Mouse (Mus musculus): ENCODE results near the gene Ewsr1. TPM values are rescaled to one million over a fixed set of nuclear protein-coding genes. Genes with fewer than 3 reads are reported as not detected.

The Ewsr1 gene
- polyA plus RNA-seq, 1 experiment from 2014 or later = 419 TPM

Small RNA genes lying within 50 kb of the gene (microRNA-seq; reads per million reads assigned to microRNA genes)
- not detected for gene Gm47296

Other genes starting within 250 kb of the Ewsr1 start
- 46.9 and 51.0 TPM in 2 replicates for gene Nf2, start 249.7 kb downstream of the Ewsr1 start, polyA plus RNA-seq (2014; fragmentation: Nextera tagmentation; extraction: Ambion mirVana)
- 75.4 and 79.1 TPM in 2 replicates for gene Nipsnap1, start 225.3 kb downstream of the Ewsr1 start, polyA plus RNA-seq (2014; fragmentation: Nextera tagmentation; extraction: Ambion mirVana)
- 61.2 and 65.5 TPM in 2 replicates for gene Thoc5, start 203.9 kb downstream of the Ewsr1 start, polyA plus RNA-seq (2014; fragmentation: Nextera tagmentation; extraction: Ambion mirVana)
- gene Nefh, start 151.2 kb downstream of the Ewsr1 start, polyA plus RNA-seq (2014; fragmentation: Nextera tagmentation; extraction: Ambion mirVana) = 0.77 and 0.79 TPM in 2 replicates
- 59.5 and 61.6 TPM in 2 replicates for gene Ap1b1, start 112.4 kb downstream of the Ewsr1 start, polyA plus RNA-seq (2014; fragmentation: Nextera tagmentation; extraction: Ambion mirVana)
- gene Rasl10a, start 41.1 kb downstream of the Ewsr1 start, polyA plus RNA-seq (2014; fragmentation: Nextera tagmentation; extraction: Ambion mirVana) = 0.19 and 0.37 TPM in 2 replicates
- gene Gas2l1, start 33.9 kb downstream of the Ewsr1 start, polyA plus RNA-seq (2014; fragmentation: Nextera tagmentation; extraction: Ambion mirVana) = 19.4 and 23.1 TPM in 2 replicates
- 20.4 and 21.3 TPM in 2 replicates for gene Rhbdd3, start 340 bp downstream of the Ewsr1 start, polyA plus RNA-seq (2014; fragmentation: Nextera tagmentation; extraction: Ambion mirVana)
- gene Emid1, start 53.0 kb upstream of the Ewsr1 start, polyA plus RNA-seq (2014; fragmentation: Nextera tagmentation; extraction: Ambion mirVana) = 12.3 and 13.7 TPM in 2 replicates
- 4.9 and 6.9 TPM in 2 replicates for gene Kremen1, start 162.3 kb upstream of the Ewsr1 start, polyA plus RNA-seq (2014; fragmentation: Nextera tagmentation; extraction: Ambion mirVana)